Mouse (Mus musculus) CD8-positive naive resting alpha-beta T cell, adult 2 months (primary cell): ENCODE results near the gene Slc39a1.

ENCODE experiments used
- DNase-seq, 2 experiments: peaks; one replicate each; pipeline ENCODE4 v3.0.0; 2022; ENCODE audit warnings: low read depth in 2 of 2, low spot score in 2 of 2

Gene Slc39a1

DNA sequence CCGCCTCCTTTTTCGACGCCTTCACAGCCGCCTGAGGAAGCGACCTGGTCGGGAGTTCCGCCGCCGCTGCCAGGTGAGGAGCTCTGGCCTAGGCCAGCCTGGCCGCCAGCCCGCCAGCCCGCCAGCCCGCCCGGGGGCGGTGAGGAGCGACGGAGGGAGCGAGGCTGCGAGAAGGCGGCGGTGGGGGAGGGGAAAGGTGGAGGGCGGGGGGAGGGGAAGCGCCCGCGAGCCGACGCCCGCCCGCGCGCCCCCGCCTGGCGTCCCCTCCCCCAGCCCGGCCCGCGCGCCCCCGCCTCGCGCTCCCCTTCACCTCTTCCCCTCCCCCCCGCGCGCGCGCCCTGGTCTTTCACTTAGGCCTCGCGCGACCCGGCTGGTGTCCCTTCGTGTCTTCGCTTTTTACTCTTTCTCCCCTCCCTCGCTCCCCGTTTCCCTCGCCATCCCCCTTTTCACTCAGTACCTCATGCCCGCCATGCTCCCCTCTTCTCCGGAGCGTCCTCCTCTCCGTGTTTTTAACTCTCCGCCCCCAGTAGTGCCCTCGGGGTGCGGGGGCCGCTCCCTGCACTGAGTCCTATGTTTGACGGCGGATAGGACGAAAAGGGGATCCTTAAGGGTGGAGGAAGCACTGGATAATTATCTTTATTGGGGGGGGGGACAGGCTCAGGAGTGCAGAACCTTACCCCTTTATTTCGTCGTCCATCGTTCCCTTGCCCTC is 45.5 kb downstream of the Slc39a1 start:
- peak; percentile 28 to 39 for DNase-seq

DNA sequence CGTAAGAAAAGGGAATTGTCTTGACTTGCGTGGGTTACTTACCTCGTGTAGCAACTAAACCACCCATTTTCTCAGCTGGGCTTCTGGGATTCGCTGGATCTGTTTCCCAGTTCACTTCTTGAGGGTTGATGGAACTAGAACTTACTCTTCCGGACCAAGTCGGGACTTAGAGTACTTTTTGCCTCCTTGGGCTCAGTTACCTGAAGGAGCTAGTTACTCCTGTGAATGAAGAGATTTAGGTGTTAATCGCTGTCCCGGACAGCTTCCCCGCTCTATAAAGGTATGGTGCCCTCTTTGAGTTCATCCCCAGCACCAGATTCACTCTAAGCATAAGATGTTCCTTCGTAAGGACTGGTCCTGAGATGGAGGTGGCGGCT is 46.1 kb downstream of the Slc39a1 start:
- DNase-seq, result peak in 1 of 2 experiments; percentile 7

DNA sequence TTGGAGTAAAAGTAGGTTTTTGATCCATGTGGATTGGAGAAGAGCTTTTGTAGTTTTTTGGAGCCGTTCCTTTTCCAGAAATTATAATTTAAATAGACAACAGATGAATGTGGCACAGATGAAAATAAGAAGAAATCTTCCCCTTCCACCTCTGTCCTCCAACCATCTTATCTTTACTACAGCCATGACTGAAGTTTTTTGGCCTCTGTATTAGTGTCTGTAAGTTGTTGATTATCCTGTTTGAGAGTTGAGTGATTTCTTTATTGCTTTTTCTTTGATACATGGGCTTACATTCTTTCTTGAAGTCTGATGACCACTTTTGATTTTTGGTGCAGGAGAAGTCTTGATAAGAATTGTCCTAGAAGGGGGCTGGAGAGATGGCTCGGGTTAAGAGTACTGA is 46.7 kb downstream of the Slc39a1 start:
- DNase-seq, result no peak
